Mouse (Mus musculus) forebrain, embryonic 13.5 days (tissue): ENCODE data around the gene 1110008L16Rik. TPM values are rescaled to one million over a fixed set of nuclear protein-coding genes. Genes with fewer than 3 reads are reported as not detected.
"Not testable (repeated sequence)": the region's sequence is repeated elsewhere in the genome, so short reads cannot be mapped to it uniquely, and the experiment has no call there.

Source experiments
- ATAC-seq: fragments of 200-750 bp; cut with Nextera tagmentation; 2 replicates; pipeline ENCODE4 v1.8.0; 2017
- H3K27ac ChIP-seq: fragments of 300-500 bp; sonication (generic); 2 replicates; pipeline ENCODE4 v1.5.1; 2015; ENCODE audit warnings: inconsistent platforms, mild to moderate bottlenecking, moderate library complexity
- H3K27me3 ChIP-seq: fragments of 300-500 bp; sonication (generic); 2 replicates; pipeline ENCODE4 v1.6.1; 2015; ENCODE audit warnings: mild to moderate bottlenecking, inconsistent platforms
- H3K36me3 ChIP-seq: fragments of 300-500 bp; sonication (generic); 2 replicates; pipeline ENCODE4 v1.6.1; 2015; ENCODE audit warnings: mild to moderate bottlenecking, inconsistent platforms; ENCODE audit not compliant: poor library complexity, severe bottlenecking
- H3K4me1 ChIP-seq: fragments of 300-500 bp; sonication (generic); 2 replicates; pipeline ENCODE4 v1.6.1; 2015; ENCODE audit warnings: inconsistent platforms
- H3K4me2 ChIP-seq: fragments of 300-500 bp; sonication (generic); 2 replicates; pipeline ENCODE4 v1.6.1; 2015; ENCODE audit warnings: inconsistent platforms, mild to moderate bottlenecking, moderate library complexity
- H3K4me3 ChIP-seq: fragments of 300-500 bp; sonication (generic); 2 replicates; pipeline ENCODE4 v1.5.1; 2015; ENCODE audit warnings: mild to moderate bottlenecking, inconsistent platforms
- H3K9ac ChIP-seq: fragments of 300-500 bp; sonication (generic); 2 replicates; pipeline ENCODE4 v1.6.1; 2015; ENCODE audit warnings: mild to moderate bottlenecking, inconsistent platforms
- H3K9me3 ChIP-seq: fragments of 300-500 bp; sonication (generic); replicated peaks from 2 replicates; pipeline ENCODE4 v1.6.1; 2016; ENCODE audit warnings: inconsistent platforms
- WGBS: fragments of 180-500 bp; shearing (Covaris S2); methylation state at CpG from one replicate; pipeline ENCODE4 v1.1.7; 2015; 5-methylcytosine and 5-hydroxymethylcytosine counted together
- polyA plus RNA-seq: library from polyadenylated mRNA; unstranded; fragments of >200 nt; fragmentation: Nextera tagmentation; extraction: Ambion mirVana; gene quantifications from 2 replicates; pipeline ENCODE4 v1.2.1, GENCODE M21; 2015

1110008L16Rik gene
- polyA plus RNA-seq, 1 experiment from 2014 or later = 8.9 TPM

- H3K4me2 ChIP-seq = no peak overlapping the region
- H3K27me3 ChIP-seq = no peaks in the 10 kb centered on the region
- 56% methylated on average over 9 of the region's 9 CpGs for WGBS
- peaks cover 7% of the 10 kb centered on the region for H3K4me1 ChIP-seq
- H3K9ac ChIP-seq = no peak overlapping the region
- no peak for ATAC-seq
- no peak overlapping the region for H3K4me3 ChIP-seq
- H3K27ac ChIP-seq = no peak overlapping the region
- H3K9me3 ChIP-seq = no peaks in the 10 kb centered on the region
- no peaks in the 10 kb centered on the region; the same call in 1 of the 2 replicates for H3K36me3 ChIP-seq
These were observed 87.1 kb downstream of the 1110008L16Rik start for GRCm38 (mm10) chr12:55386456-55386855.

- 87% methylated on average over 7 of the region's 7 CpGs for WGBS
- no peak for ATAC-seq
- no peak overlapping the region for H3K4me3 ChIP-seq
- no peak overlapping the region for H3K4me2 ChIP-seq
- no peaks in the 10 kb centered on the region for H3K27me3 ChIP-seq
- H3K9me3 ChIP-seq = no peaks in the 10 kb centered on the region
- H3K9ac ChIP-seq = no peak overlapping the region
- H3K27ac ChIP-seq = no peak overlapping the region
- H3K4me1 ChIP-seq = peaks cover 7% of the 10 kb centered on the region
- H3K36me3 ChIP-seq = no peaks in the 10 kb centered on the region; the same call in 1 of the 2 replicates
These were observed 87.9 kb downstream of the 1110008L16Rik start for GRCm38 (mm10) chr12:55387083-55387787.

GRCm38 (mm10) chr12:55387788-55388465 is 88.5 kb downstream of the 1110008L16Rik start:
- no peak overlapping the region for H3K4me2 ChIP-seq
- no peaks in the 10 kb centered on the region for H3K36me3 ChIP-seq
- H3K4me3 ChIP-seq = no peak overlapping the region
- H3K9ac ChIP-seq = no peak overlapping the region
- no peak for ATAC-seq
- H3K4me1 ChIP-seq = peaks cover 7% of the 10 kb centered on the region
- H3K27me3 ChIP-seq = no peaks in the 10 kb centered on the region
- no peaks in the 10 kb centered on the region for H3K9me3 ChIP-seq
- WGBS = 75% methylated on average over 11 of the region's 11 CpGs
- no peak overlapping the region for H3K27ac ChIP-seq

GRCm38 (mm10) chr12:55388478-55388877 is 89.1 kb downstream of the 1110008L16Rik start:
- H3K36me3 ChIP-seq = no peaks in the 10 kb centered on the region
- ATAC-seq = no peak
- no peaks in the 10 kb centered on the region for H3K27me3 ChIP-seq
- H3K9ac ChIP-seq = no peak overlapping the region
- no peak overlapping the region for H3K27ac ChIP-seq
- WGBS = 72% methylated on average over 6 of the region's 6 CpGs
- no peaks in the 10 kb centered on the region for H3K9me3 ChIP-seq
- no peak overlapping the region for H3K4me3 ChIP-seq
- peaks cover 7% of the 10 kb centered on the region for H3K4me1 ChIP-seq
- H3K4me2 ChIP-seq = no peak overlapping the region

GRCm38 (mm10) chr12:55389132-55390081 is 90.0 kb downstream of the 1110008L16Rik start:
- Histone ChIP-seq H3K27me3 (no peaks in the 10 kb centered on the region), H3K9ac (no peak overlapping the region), H3K4me2 (no peak overlapping the region), H3K4me3 (no peak overlapping the region), H3K4me1 (peaks cover 7% of the 10 kb centered on the region), H3K9me3 (no peaks in the 10 kb centered on the region), H3K36me3 (no peaks in the 10 kb centered on the region), H3K27ac (no peak overlapping the region)
- no peak for ATAC-seq
- WGBS = 82% methylated on average over 17 of the region's 17 CpGs

- H3K4me3 ChIP-seq = no peak overlapping the region
- H3K36me3 ChIP-seq = no peaks in the 10 kb centered on the region
- no peaks in the 10 kb centered on the region for H3K9me3 ChIP-seq
- H3K27ac ChIP-seq = no peak overlapping the region
- H3K27me3 ChIP-seq = no peaks in the 10 kb centered on the region
- H3K9ac ChIP-seq = no peak overlapping the region
- no peaks in the 10 kb centered on the region for H3K4me1 ChIP-seq
- H3K4me2 ChIP-seq = no peak overlapping the region
- ATAC-seq = no peak
These were observed 92.7 kb downstream of the 1110008L16Rik start for GRCm38 (mm10) chr12:55392120-55392519.

GRCm38 (mm10) chr12:55392733-55393577 is 93.6 kb downstream of the 1110008L16Rik start:
- WGBS = 87% methylated on average over 11 of the region's 11 CpGs
- H3K36me3 ChIP-seq = no peaks in the 10 kb centered on the region
- H3K27me3 ChIP-seq = no peaks in the 10 kb centered on the region
- no peak overlapping the region for H3K27ac ChIP-seq
- no peak overlapping the region for H3K4me2 ChIP-seq
- H3K4me1 ChIP-seq = peaks cover 4% of the 10 kb centered on the region
- ATAC-seq = no peak
- no peak overlapping the region for H3K9ac ChIP-seq
- no peaks in the 10 kb centered on the region for H3K9me3 ChIP-seq
- H3K4me3 ChIP-seq = no peak overlapping the region

GRCm38 (mm10) chr12:55395601-55396000 is 96.2 kb downstream of the 1110008L16Rik start:
- not testable (repeated sequence) for ATAC-seq
- 93% methylated on average over 14 of the region's 14 CpGs for WGBS

GRCm38 (mm10) chr12:55396536-55396935 is 97.2 kb downstream of the 1110008L16Rik start:
- ATAC-seq = no peak
- Histone ChIP-seq H3K4me1 (peaks cover 15% of the 10 kb centered on the region), H3K36me3 (no peaks in the 10 kb centered on the region), H3K4me2 (no peak overlapping the region), H3K9ac (no peak overlapping the region), H3K9me3 (no peaks in the 10 kb centered on the region), H3K27ac (no peak overlapping the region), H3K4me3 (no peak overlapping the region), H3K27me3 (no peaks in the 10 kb centered on the region)
- 96% methylated on average over 4 of the region's 4 CpGs for WGBS

More at GRCm38 (mm10) chr12:55395601-55396000, 96.2 kb downstream of the 1110008L16Rik start:
- not testable (repeated sequence) for H3K9ac ChIP-seq, H3K27ac ChIP-seq, H3K4me3 ChIP-seq, H3K4me2 ChIP-seq, H3K9me3 ChIP-seq, H3K36me3 ChIP-seq, H3K27me3 ChIP-seq
- peaks cover 15% of the 10 kb centered on the region for H3K4me1 ChIP-seq

- Histone ChIP-seq H3K27ac (peak overlapping the region; percentile 87), H3K27me3 (no peaks in the 10 kb centered on the region), H3K4me3 (peak overlapping the region; percentile 85), H3K4me2 (peak overlapping the region; percentile 94), H3K36me3 (no peaks in the 10 kb centered on the region), H3K9ac (peak overlapping the region; percentile 91), H3K4me1 (peaks cover 15% of the 10 kb centered on the region), H3K9me3 (no peaks in the 10 kb centered on the region)
- ATAC-seq = no peak
- 73% methylated on average over 9 of the region's 9 CpGs for WGBS
These were observed 98.3 kb downstream of the 1110008L16Rik start for GRCm38 (mm10) chr12:55397544-55398239.
